Mouse (Mus musculus): ENCODE data around the gene Baz2b.

DNA sequence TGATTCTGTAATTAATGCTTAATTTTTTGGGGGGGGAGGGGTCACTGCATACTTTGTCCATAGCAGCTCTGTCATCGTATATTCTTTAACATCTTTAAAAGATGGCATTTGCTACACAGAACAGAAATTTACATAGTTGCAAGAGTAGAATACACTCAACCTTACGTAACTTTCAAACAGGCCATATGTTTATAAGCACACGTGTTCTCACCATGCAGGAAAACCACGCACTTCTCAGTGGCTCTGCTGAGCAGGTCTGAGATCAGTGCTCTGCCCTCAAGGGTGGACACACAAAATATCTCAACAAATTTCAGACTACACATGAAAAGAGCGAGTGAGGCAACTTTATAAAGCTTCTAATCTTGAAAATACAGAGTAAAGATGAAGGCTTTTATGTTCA lies 235.7 kb downstream of the Baz2b start:
- TF ChIP-seq POLR2A (IDR thresholded peaks at IDR 0.05; ENCODE audit: low read depth, low read length) (no peak), CTCF (conservative IDR thresholded peaks at IDR 0.05; ENCODE audit: insufficient read depth, insufficient read length, low read depth, low read length) (no peak)
